Mouse (Mus musculus) ES-E14 (cell line): ENCODE results near the gene Shroom3.

Experiments
- MAFK ChIP-seq: IDR thresholded peaks from 2 replicates; pipeline ENCODE4 v1.6.1; 2014; ENCODE audit warnings: mild to moderate bottlenecking, low read depth, low read length, inconsistent platforms; ENCODE audit not compliant: insufficient read depth
- ZC3H11A ChIP-seq: IDR thresholded peaks from 2 replicates; pipeline ENCODE4 v1.6.1; 2012; ENCODE audit warnings: low read depth, mild to moderate bottlenecking, inconsistent platforms, low read length, borderline replicate concordance

- TF ChIP-seq ZC3H11A: no peak
- no peak for TF ChIP-seq MAFK
Measured at GRCm38 (mm10) chr5:92703671-92704070, 20.4 kb downstream of the Shroom3 start.
